Mouse (Mus musculus): Measurements from ENCODE around the gene E2f1. TPM values are rescaled to one million over a fixed set of nuclear protein-coding genes. Genes with fewer than 3 reads are reported as not detected.

The E2f1 gene
- polyA plus RNA-seq, 1 experiment: 25.5 TPM

GRCm38 (mm10) chr2:154571266-154571665 is 1.6 kb upstream of the E2f1 start:
- peaks cover 29% of the 10 kb centered on the region for H3K4me1 ChIP-seq (ENCODE audit: control insufficient read depth, insufficient read depth, low read length)
- TF ChIP-seq POLR2A (IDR thresholded peaks at IDR 0.05; ENCODE audit: borderline replicate concordance, low read depth, low read length) (no peak), CTCF (IDR thresholded peaks at IDR 0.05; ENCODE audit: low read depth, low read length) (no peak)
- peak overlapping the region; percentile 75 for H3K27ac ChIP-seq (ENCODE audit: insufficient read depth, low read depth, low read length)
- 0 out of 2 replicates have a peak overlapping the region, but pooled peaks have one; percentile 7 for H3K4me3 ChIP-seq (ENCODE audit: insufficient read depth, low read length)

- TF ChIP-seq POLR2A (IDR thresholded peaks at IDR 0.05; ENCODE audit: borderline replicate concordance, low read depth, low read length) (no peak), CTCF (IDR thresholded peaks at IDR 0.05; ENCODE audit: low read depth, low read length) (no peak)
- Histone ChIP-seq H3K4me1 (ENCODE audit: control insufficient read depth, insufficient read depth, low read length) (peaks cover 32% of the 10 kb centered on the region), H3K27ac (ENCODE audit: insufficient read depth, low read depth, low read length) (peak overlapping the region; percentile 75), H3K4me3 (ENCODE audit: insufficient read depth, low read length) (peak overlapping the region; percentile 66)
Observed at GRCm38 (mm10) chr2:154570666-154571065, 974 bp upstream of the E2f1 start.

GRCm38 (mm10) chr2:154569071-154569748 is 482 bp downstream of the E2f1 start:
- H3K4me1 ChIP-seq (ENCODE audit: control insufficient read depth, insufficient read depth, low read length): peaks cover 27% of the 10 kb centered on the region
- TF ChIP-seq POLR2A (IDR thresholded peaks at IDR 0.05; ENCODE audit: borderline replicate concordance, low read depth, low read length) (no peak), CTCF (IDR thresholded peaks at IDR 0.05; ENCODE audit: low read depth, low read length) (no peak)
- H3K4me3 ChIP-seq (ENCODE audit: insufficient read depth, low read length): peak overlapping the region; percentile 74
- peak overlapping the region; percentile 86 for H3K27ac ChIP-seq (ENCODE audit: insufficient read depth, low read depth, low read length)

- peak overlapping the region; percentile 86 for H3K27ac ChIP-seq (ENCODE audit: insufficient read depth, low read depth, low read length)
- H3K4me1 ChIP-seq (ENCODE audit: control insufficient read depth, insufficient read depth, low read length): peaks cover 24% of the 10 kb centered on the region
- peak overlapping the region; percentile 74 for H3K4me3 ChIP-seq (ENCODE audit: insufficient read depth, low read length)
- TF ChIP-seq CTCF (IDR thresholded peaks at IDR 0.05; ENCODE audit: low read depth, low read length): no peak
- no peak for TF ChIP-seq POLR2A (IDR thresholded peaks at IDR 0.05; ENCODE audit: borderline replicate concordance, low read depth, low read length)
Observed at GRCm38 (mm10) chr2:154568329-154569070, 1.2 kb downstream of the E2f1 start.

- no peak for TF ChIP-seq POLR2A (IDR thresholded peaks at IDR 0.05; ENCODE audit: borderline replicate concordance, low read depth, low read length)
- H3K27ac ChIP-seq (ENCODE audit: insufficient read depth, low read depth, low read length): peak overlapping the region; percentile 86
- peaks cover 24% of the 10 kb centered on the region for H3K4me1 ChIP-seq (ENCODE audit: control insufficient read depth, insufficient read depth, low read length)
- peak overlapping the region; percentile 74 for H3K4me3 ChIP-seq (ENCODE audit: insufficient read depth, low read length)
Observed at GRCm38 (mm10) chr2:154567766-154568165, 1.9 kb downstream of the E2f1 start.

GRCm38 (mm10) chr2:154566641-154567040 is 3.1 kb downstream of the E2f1 start:
- Histone ChIP-seq H3K27ac (ENCODE audit: insufficient read depth, low read depth, low read length) (no peak overlapping the region), H3K4me3 (ENCODE audit: insufficient read depth, low read length) (no peak overlapping the region), H3K4me1 (ENCODE audit: control insufficient read depth, insufficient read depth, low read length) (peaks cover 19% of the 10 kb centered on the region)
- TF ChIP-seq POLR2A (IDR thresholded peaks at IDR 0.05; ENCODE audit: borderline replicate concordance, low read depth, low read length) (no peak), CTCF (IDR thresholded peaks at IDR 0.05; ENCODE audit: low read depth, low read length) (no peak)

GRCm38 (mm10) chr2:154565562-154565961 is 4.1 kb downstream of the E2f1 start:
- Histone ChIP-seq H3K4me1 (ENCODE audit: control insufficient read depth, insufficient read depth, low read length) (peaks cover 10% of the 10 kb centered on the region), H3K27ac (ENCODE audit: insufficient read depth, low read depth, low read length) (no peak overlapping the region), H3K4me3 (ENCODE audit: insufficient read depth, low read length) (no peak overlapping the region)
- no peak for TF ChIP-seq POLR2A (IDR thresholded peaks at IDR 0.05; ENCODE audit: borderline replicate concordance, low read depth, low read length)
- TF ChIP-seq CTCF (IDR thresholded peaks at IDR 0.05; ENCODE audit: low read depth, low read length): no peak

- peaks cover 9% of the 10 kb centered on the region for H3K4me1 ChIP-seq (ENCODE audit: control insufficient read depth, insufficient read depth, low read length)
- no peak overlapping the region for H3K4me3 ChIP-seq (ENCODE audit: insufficient read depth, low read length)
- H3K27ac ChIP-seq (ENCODE audit: insufficient read depth, low read depth, low read length): no peak overlapping the region
- TF ChIP-seq POLR2A (IDR thresholded peaks at IDR 0.05; ENCODE audit: borderline replicate concordance, low read depth, low read length): no peak
- no peak for TF ChIP-seq CTCF (IDR thresholded peaks at IDR 0.05; ENCODE audit: low read depth, low read length)
Observed at GRCm38 (mm10) chr2:154563612-154564170, 6.0 kb downstream of the E2f1 start.

GRCm38 (mm10) chr2:154558264-154559039 is 11.2 kb downstream of the E2f1 start, which contains the start of gene Necab3:
Gene Necab3 (minus strand): TSS chr2:154558890.
- H3K4me1 ChIP-seq (ENCODE audit: control insufficient read depth, insufficient read depth, low read length): no peaks in the 10 kb centered on the region
- no peak for TF ChIP-seq POLR2A (IDR thresholded peaks at IDR 0.05; ENCODE audit: borderline replicate concordance, low read depth, low read length)
- TF ChIP-seq CTCF (IDR thresholded peaks at IDR 0.05; ENCODE audit: low read depth, low read length): no peak
- no peak within 1 kb of the TSS for H3K4me3 ChIP-seq (ENCODE audit: insufficient read depth, low read length)
- no peak within 1 kb of the TSS for H3K27ac ChIP-seq (ENCODE audit: insufficient read depth, low read depth, low read length)

Measured in bone marrow macrophage, adult 2 months (primary cell).